Mouse (Mus musculus): ENCODE measurements around the gene Kif2c. TPM values are rescaled to one million over a fixed set of nuclear protein-coding genes. Genes with fewer than 3 reads are reported as not detected.

Gene Kif2c
- polyA plus RNA-seq, 1 experiment from 2014 or later: 53.4 TPM

- DNase-seq (ENCODE audit: low spot score): no peak
- Histone ChIP-seq H3K9ac (ENCODE audit: low read length) (no peak overlapping the region), H3K27me3 (replicated peaks; ENCODE audit: control insufficient read depth, insufficient read depth, low read length) (no peaks in the 10 kb centered on the region), H3K36me3 (ENCODE audit: control insufficient read depth, insufficient read depth, low read length) (peaks cover 70% of the 10 kb centered on the region), H3K4me2 (ENCODE audit: low read length) (no peak overlapping the region), H3K27ac (ENCODE audit: low read depth) (no peak overlapping the region), H3K9me3 (ENCODE audit: control insufficient read depth, low read length) (no peaks in the 10 kb centered on the region), H3K4me1 (replicated peaks; ENCODE audit: control insufficient read depth, insufficient read depth, low read length) (no peaks in the 10 kb centered on the region), H3K4me3 (ENCODE audit: low read depth, low read length) (no peak overlapping the region)
- WGBS: 66% methylated on average over 4 of the region's 4 CpGs
- ATAC-seq (replicated peaks; ENCODE audit: low FRiP score, low TSS enrichment, low read depth): no peak
Observed at GRCm38 (mm10) chr4:117161183-117161582, 21.3 kb downstream of the Kif2c start.

DNA sequence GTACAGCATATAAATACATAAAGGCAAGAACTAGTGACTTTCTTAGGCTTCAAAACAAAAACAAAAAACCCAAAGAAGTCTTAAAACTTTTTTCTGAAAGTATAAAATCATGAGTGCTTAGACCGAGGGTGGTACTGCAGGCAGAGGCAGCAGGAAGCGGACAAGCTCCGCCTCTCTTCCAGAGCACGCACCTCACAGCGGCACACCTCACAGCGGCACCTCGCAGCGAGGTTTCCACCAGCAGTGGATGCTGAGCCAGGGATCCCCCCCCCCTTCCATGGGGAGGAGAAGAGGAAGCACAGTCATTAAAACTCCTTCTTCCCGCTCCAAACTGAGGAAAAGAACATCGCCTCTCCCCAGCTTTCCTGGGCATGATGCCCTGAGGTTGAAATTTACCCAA, 22.8 kb downstream of the Kif2c start:
- no peak overlapping the region for H3K4me3 ChIP-seq (ENCODE audit: low read depth, low read length)
- H3K9me3 ChIP-seq (ENCODE audit: control insufficient read depth, low read length): no peaks in the 10 kb centered on the region
- no peak overlapping the region for H3K4me2 ChIP-seq (ENCODE audit: low read length)
- H3K4me1 ChIP-seq (replicated peaks; ENCODE audit: control insufficient read depth, insufficient read depth, low read length): no peaks in the 10 kb centered on the region
- H3K27ac ChIP-seq (ENCODE audit: low read depth): no peak overlapping the region
- H3K9ac ChIP-seq (ENCODE audit: low read length): no peak overlapping the region
- WGBS: 78% methylated on average over 10 of the region's 10 CpGs
- no peaks in the 10 kb centered on the region for H3K27me3 ChIP-seq (replicated peaks; ENCODE audit: control insufficient read depth, insufficient read depth, low read length)
- peaks cover 58% of the 10 kb centered on the region for H3K36me3 ChIP-seq (ENCODE audit: control insufficient read depth, insufficient read depth, low read length)
- no peak for ATAC-seq (replicated peaks; ENCODE audit: low FRiP score, low TSS enrichment, low read depth)
- no peak for DNase-seq (ENCODE audit: low spot score)

DNA sequence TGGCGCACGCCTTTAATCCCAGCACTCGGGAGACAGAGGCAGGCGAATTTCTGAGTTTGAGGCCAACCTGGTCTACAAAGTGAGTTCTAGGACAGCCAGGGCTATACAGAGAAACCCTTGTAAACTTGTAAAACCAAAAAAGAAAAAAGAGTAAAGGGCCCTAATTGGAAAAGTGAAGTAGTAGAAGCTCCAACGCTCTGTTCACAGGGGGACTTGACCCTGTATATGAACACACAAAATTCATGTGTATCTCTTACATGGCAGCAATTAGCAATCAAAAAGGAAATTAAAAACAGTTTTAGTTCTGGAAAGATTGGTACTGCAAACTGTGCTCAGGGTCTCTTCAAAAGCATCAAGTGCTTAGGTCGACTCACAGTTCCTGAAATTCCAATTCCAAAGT, 26.1 kb downstream of the Kif2c start:
- no peaks in the 10 kb centered on the region for H3K9me3 ChIP-seq (ENCODE audit: control insufficient read depth, low read length)
- DNase-seq (ENCODE audit: low spot score): no peak
- no peak overlapping the region for H3K9ac ChIP-seq (ENCODE audit: low read length)
- ATAC-seq (replicated peaks; ENCODE audit: low FRiP score, low TSS enrichment, low read depth): no peak
- peak overlapping the region; percentile 56 for H3K4me2 ChIP-seq (ENCODE audit: low read length)
- peaks cover 5% of the 10 kb centered on the region; the same call in 1 of the 2 replicates for H3K4me1 ChIP-seq (replicated peaks; ENCODE audit: control insufficient read depth, insufficient read depth, low read length)
- peaks cover 64% of the 10 kb centered on the region for H3K36me3 ChIP-seq (ENCODE audit: control insufficient read depth, insufficient read depth, low read length)
- WGBS: 26% methylated on average over 6 of the region's 6 CpGs
- H3K27ac ChIP-seq (ENCODE audit: low read depth): peak overlapping the region; percentile 94; the same call in 1 of the 2 replicates
- peak overlapping the region; percentile 68 for H3K4me3 ChIP-seq (ENCODE audit: low read depth, low read length)
- H3K27me3 ChIP-seq (replicated peaks; ENCODE audit: control insufficient read depth, insufficient read depth, low read length): no peaks in the 10 kb centered on the region

DNA sequence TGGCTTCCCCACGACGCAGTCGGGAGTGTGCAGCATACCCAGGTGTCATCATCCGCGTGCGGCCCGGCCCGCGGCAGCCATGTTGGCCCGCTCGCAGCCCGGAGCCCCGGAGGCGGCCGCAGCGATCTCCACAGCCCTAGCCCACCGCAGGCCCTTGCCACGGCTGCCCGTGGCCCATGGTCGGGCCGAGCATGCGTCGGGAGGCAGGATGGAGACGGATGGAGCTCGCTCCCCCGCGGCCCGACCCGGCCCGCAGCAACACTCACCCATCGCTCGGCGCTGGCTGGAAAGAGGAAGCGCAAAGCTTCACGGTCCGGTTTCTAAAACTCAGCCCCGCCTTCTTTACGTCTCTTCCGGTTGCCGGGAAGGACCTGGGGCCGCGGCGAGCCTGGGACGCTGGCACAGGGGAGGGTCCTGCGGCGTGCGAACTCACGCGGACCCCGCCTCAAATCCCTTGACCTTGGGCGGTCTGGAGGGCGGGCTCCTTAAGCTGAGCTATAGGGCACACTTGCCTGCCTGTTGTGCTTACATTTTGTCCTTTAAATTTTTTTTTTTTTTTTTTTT, 26.6 kb downstream of the Kif2c start, which contains the start of gene Rps8:
Gene Rps8, minus strand, starts transcription at position 452 of the 564 bp plus-strand sequence.
- H3K36me3 ChIP-seq (ENCODE audit: control insufficient read depth, insufficient read depth, low read length): peaks cover 65% of the 10 kb centered on the region
- no peaks in the 10 kb centered on the region for H3K27me3 ChIP-seq (replicated peaks; ENCODE audit: control insufficient read depth, insufficient read depth, low read length)
- peak within 1 kb of the TSS; percentile 94 for H3K27ac ChIP-seq (ENCODE audit: low read depth)
- peak within 1 kb of the TSS; percentile 68 for H3K4me3 ChIP-seq (ENCODE audit: low read depth, low read length)
- under 1% methylated on average over 51 of the region's 52 CpGs for WGBS
- DNase-seq (ENCODE audit: low spot score): peak; percentile 93
- no peaks in the 10 kb centered on the region for H3K9me3 ChIP-seq (ENCODE audit: control insufficient read depth, low read length)
- H3K4me2 ChIP-seq (ENCODE audit: low read length): peak within 1 kb of the TSS; percentile 56
- H3K9ac ChIP-seq (ENCODE audit: low read length): peak within 1 kb of the TSS; percentile 95
- ATAC-seq (replicated peaks; ENCODE audit: low FRiP score, low TSS enrichment, low read depth): peak; percentile 86
- peaks cover 5% of the 10 kb centered on the region; the same call in 1 of the 2 replicates for H3K4me1 ChIP-seq (replicated peaks; ENCODE audit: control insufficient read depth, insufficient read depth, low read length)

DNA sequence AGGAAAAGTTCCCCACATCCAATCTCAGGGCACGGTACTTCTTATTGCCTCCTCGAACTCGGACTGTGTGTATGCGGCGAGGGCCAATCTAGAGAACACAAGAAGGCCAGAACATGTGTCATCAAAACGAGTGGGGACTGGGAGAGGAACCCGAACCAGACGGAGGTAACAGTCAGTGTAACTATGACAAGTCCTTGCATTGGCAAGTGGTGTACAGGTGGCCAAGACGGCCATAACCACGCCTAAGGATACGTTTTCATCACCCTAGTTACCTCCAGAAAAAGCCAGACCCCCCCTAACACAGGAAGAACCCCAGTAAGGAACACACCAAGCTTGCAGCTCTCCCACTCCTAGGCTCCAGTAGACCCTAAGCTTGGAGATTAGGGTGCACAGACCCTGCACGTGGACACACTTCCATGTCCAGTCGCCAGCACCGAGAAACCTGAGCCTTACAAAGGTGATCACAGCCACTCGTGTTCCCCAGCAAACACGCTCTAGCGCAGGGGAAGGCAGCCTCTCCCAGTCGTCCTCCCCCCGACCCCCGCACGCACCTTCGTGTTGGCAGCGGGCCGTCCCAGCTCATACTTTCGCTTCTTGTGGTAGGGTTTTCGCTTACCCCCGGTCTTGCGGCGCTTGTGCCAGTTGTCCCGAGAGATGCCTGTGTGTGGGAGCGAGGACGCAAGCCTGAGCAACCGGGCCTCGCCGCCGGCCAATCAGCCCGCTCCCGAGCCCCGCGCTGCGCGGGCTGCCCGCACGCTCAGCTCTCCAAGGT, 27.2 kb downstream of the Kif2c start:
- H3K4me2 ChIP-seq (ENCODE audit: low read length): peak overlapping the region; percentile 56
- DNase-seq (ENCODE audit: low spot score) (no peak), ATAC-seq (replicated peaks; ENCODE audit: low FRiP score, low TSS enrichment, low read depth) (no peak)
- H3K27me3 ChIP-seq (replicated peaks; ENCODE audit: control insufficient read depth, insufficient read depth, low read length): no peaks in the 10 kb centered on the region
- H3K27ac ChIP-seq (ENCODE audit: low read depth): peak overlapping the region; percentile 94
- peak overlapping the region; percentile 68 for H3K4me3 ChIP-seq (ENCODE audit: low read depth, low read length)
- no peaks in the 10 kb centered on the region for H3K9me3 ChIP-seq (ENCODE audit: control insufficient read depth, low read length)
- peaks cover 66% of the 10 kb centered on the region for H3K36me3 ChIP-seq (ENCODE audit: control insufficient read depth, insufficient read depth, low read length)
- 1% methylated on average over 44 of the region's 44 CpGs for WGBS
- H3K9ac ChIP-seq (ENCODE audit: low read length): peak overlapping the region; percentile 95
- H3K4me1 ChIP-seq (replicated peaks; ENCODE audit: control insufficient read depth, insufficient read depth, low read length): peaks cover 5% of the 10 kb centered on the region; the same call in 1 of the 2 replicates

GRCm38 (mm10) chr4:117152714-117153113, 29.7 kb downstream of the Kif2c start:
- 66% methylated on average over 5 of the region's 5 CpGs for WGBS
- Histone ChIP-seq H3K9ac (ENCODE audit: low read length) (0 out of 2 replicates have a peak overlapping the region, but pooled peaks have one; percentile 3), H3K4me2 (ENCODE audit: low read length) (peak overlapping the region; percentile 56; the same call in 1 of the 2 replicates), H3K27ac (ENCODE audit: low read depth) (no peak overlapping the region), H3K4me3 (ENCODE audit: low read depth, low read length) (no peak overlapping the region), H3K36me3 (ENCODE audit: control insufficient read depth, insufficient read depth, low read length) (peaks cover 59% of the 10 kb centered on the region), H3K9me3 (ENCODE audit: control insufficient read depth, low read length) (no peaks in the 10 kb centered on the region), H3K27me3 (replicated peaks; ENCODE audit: control insufficient read depth, insufficient read depth, low read length) (no peaks in the 10 kb centered on the region), H3K4me1 (replicated peaks; ENCODE audit: control insufficient read depth, insufficient read depth, low read length) (peaks cover 5% of the 10 kb centered on the region; the same call in 1 of the 2 replicates)
- ATAC-seq (replicated peaks; ENCODE audit: low FRiP score, low TSS enrichment, low read depth) (no peak), DNase-seq (ENCODE audit: low spot score) (no peak)

DNA sequence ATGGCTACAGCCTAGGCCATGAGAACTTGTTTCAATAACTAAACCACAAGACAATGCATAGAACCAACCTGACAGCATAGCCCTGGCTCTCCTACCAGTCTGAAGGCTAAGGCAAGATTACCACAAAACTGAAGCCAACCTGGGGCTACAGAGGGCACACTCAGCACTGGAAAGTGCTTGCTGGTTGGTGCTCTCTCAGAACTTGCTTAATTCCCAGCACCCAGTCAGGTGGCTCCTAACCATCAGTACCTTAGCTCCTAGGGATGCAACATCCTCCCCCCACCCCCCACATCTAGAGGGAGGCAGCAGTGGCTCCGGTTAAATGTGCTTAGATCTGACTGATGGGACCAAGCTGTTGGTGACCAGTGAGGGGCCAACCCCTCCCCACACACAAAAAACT, 31.0 kb downstream of the Kif2c start:
- 67% methylated on average over 1 of the region's 1 CpGs for WGBS
- Histone ChIP-seq H3K9me3 (ENCODE audit: control insufficient read depth, low read length) (no peaks in the 10 kb centered on the region), H3K27me3 (replicated peaks; ENCODE audit: control insufficient read depth, insufficient read depth, low read length) (no peaks in the 10 kb centered on the region), H3K4me2 (ENCODE audit: low read length) (no peak overlapping the region), H3K9ac (ENCODE audit: low read length) (no peak overlapping the region), H3K4me3 (ENCODE audit: low read depth, low read length) (no peak overlapping the region), H3K27ac (ENCODE audit: low read depth) (no peak overlapping the region), H3K36me3 (ENCODE audit: control insufficient read depth, insufficient read depth, low read length) (peaks cover 59% of the 10 kb centered on the region), H3K4me1 (replicated peaks; ENCODE audit: control insufficient read depth, insufficient read depth, low read length) (peaks cover 5% of the 10 kb centered on the region; the same call in 1 of the 2 replicates)
- no peak for ATAC-seq (replicated peaks; ENCODE audit: low FRiP score, low TSS enrichment, low read depth)
- no peak for DNase-seq (ENCODE audit: low spot score)

DNA sequence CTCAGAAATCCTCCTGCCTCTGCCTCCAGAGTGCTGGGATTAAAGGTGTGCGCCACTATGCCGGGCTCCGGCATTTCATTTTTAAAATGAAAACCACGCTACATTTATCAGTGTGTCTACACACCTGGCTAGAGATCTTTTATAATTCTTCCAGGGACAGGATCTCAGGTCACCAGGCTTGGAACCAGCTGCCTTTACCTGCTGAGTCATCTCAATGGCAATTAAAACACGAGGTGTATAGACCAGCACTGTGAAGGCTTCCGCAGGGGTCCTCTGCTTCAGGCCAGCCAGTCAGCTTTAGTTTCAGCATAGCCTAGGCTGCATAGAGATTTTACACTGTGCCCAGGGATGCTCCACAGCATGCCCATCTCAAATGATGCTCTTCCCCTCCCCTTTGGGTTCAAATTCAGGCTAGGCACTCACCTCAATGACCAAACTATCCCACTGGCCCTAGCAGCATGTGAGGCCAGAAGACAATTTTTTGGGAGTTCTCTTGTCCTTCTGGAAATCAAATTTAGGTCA, 32.2 kb downstream of the Kif2c start:
- ATAC-seq (replicated peaks; ENCODE audit: low FRiP score, low TSS enrichment, low read depth) (no peak), DNase-seq (ENCODE audit: low spot score) (no peak)
- peaks cover 59% of the 10 kb centered on the region for H3K36me3 ChIP-seq (ENCODE audit: control insufficient read depth, insufficient read depth, low read length)
- no peak overlapping the region for H3K4me3 ChIP-seq (ENCODE audit: low read depth, low read length)
- WGBS: 93% methylated on average over 6 of the region's 6 CpGs
- no peak overlapping the region for H3K27ac ChIP-seq (ENCODE audit: low read depth)
- peaks cover 5% of the 10 kb centered on the region; the same call in 1 of the 2 replicates for H3K4me1 ChIP-seq (replicated peaks; ENCODE audit: control insufficient read depth, insufficient read depth, low read length)
- no peaks in the 10 kb centered on the region for H3K27me3 ChIP-seq (replicated peaks; ENCODE audit: control insufficient read depth, insufficient read depth, low read length)
- no peaks in the 10 kb centered on the region for H3K9me3 ChIP-seq (ENCODE audit: control insufficient read depth, low read length)
- no peak overlapping the region for H3K9ac ChIP-seq (ENCODE audit: low read length)
- no peak overlapping the region for H3K4me2 ChIP-seq (ENCODE audit: low read length)

Data from intestine, embryonic 14.5 days (tissue).